Mouse (Mus musculus): ENCODE data around the gene Clic1.

The Clic1 gene

GRCm38 (mm10) chr17:35090166-35090932 lies 40.6 kb downstream of the Clic1 start:
- no peak for DNase-seq (ENCODE audit: low read depth, low spot score)

DNA sequence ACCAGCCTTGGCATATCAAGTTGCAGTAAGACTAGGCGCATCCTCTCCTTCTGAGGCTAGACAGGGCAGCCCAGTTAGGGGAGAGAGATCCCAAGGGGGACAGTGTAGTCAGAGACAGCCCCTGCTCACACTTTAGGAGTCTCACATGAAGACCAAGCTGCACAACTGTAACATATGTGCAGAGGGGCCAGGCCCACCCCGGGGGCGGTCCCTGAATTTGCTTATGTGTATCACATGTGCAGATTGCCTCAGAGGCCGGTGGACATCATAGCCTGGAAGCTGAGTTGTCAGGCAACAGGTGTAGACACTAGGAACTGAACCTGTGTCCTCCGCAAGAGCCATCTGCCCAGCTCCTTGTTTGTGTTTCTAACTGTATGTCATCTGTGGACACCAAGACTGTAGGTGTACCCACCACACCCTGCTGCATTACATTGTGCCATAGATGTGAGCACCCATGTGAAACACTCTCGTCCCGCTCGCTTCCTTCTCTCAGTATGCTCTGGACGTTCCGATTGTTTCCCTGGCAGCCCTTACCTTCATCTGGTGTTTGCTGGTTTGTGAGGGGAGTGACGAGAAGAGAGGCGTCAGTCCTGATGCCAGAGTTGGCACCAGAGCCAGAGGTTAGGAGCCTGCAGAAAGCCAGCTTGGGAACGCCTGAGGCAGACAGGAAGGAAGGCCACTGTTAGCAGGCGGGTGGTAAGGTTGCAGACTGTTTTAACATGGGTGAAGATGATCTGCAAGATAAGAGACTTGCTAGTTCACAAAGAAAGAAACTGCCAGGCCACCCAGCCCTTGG lies 42.8 kb downstream of the Clic1 start:
- DNase-seq (ENCODE audit: low read depth, low spot score): no peak

DNA sequence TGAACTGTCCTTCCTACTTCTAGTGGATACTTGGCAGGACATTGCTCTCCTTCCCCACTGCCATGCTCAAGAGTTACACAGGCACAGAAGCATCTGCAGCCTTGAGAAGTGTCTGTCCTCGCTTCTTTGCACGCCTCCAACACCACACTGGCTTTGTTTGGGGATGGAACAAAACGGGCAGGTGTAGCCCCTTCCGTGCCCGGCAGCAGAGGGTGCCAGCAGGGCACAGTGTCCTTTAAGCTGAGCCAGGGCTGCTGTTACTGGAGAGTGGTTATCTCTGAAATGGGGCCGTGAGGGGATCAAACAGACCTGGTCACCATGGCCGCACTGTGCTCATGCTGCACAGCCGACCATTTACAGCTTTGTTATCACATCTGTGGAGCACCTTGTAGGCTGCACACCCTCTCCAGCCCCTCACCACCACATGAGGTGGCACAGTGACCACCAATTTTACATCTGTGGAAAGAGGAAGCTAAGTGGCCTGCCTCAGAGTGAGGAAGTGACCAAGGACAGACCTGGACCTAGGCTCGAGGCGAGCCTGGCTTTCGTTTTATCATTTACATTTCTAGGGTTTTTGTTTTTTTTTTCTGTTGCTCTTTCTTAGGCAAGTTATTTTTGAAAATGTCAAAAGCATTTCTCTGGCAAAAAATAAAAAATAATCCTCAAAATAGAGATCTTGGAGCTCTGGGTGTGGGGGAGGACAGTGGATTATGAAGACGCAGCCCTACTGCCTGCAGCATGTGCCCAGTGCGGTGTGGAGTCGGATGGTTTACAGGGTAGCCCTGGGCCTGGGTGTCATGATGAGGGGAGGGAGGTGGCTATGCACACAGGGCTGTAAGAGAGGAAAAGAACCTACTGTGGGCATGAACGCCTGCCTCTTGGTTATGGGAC lies 45.0 kb downstream of the Clic1 start:
- DNase-seq (ENCODE audit: low read depth, low spot score): no peak

DNA sequence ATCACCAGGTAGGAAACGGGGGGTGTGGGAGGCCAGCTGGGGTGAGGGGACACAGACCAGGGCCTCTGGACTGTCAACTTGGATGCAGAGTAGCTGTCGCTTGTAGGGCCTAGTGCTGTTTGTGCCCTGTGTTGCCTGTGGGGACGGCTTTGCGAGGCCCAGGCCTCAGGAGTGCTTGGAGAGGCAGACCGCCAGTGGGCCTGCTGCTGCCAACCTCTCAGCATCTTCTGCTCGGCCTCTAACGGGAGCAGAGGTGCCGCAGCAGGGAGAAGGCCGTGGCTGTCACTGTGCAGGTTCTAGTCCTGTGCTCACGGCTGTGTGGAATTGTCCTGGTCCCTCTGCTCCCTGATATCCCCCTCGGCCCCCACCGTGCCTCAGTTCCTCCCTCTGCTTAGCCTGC lies 46.8 kb downstream of the Clic1 start:
- DNase-seq (ENCODE audit: low read depth, low spot score): no peak

DNA sequence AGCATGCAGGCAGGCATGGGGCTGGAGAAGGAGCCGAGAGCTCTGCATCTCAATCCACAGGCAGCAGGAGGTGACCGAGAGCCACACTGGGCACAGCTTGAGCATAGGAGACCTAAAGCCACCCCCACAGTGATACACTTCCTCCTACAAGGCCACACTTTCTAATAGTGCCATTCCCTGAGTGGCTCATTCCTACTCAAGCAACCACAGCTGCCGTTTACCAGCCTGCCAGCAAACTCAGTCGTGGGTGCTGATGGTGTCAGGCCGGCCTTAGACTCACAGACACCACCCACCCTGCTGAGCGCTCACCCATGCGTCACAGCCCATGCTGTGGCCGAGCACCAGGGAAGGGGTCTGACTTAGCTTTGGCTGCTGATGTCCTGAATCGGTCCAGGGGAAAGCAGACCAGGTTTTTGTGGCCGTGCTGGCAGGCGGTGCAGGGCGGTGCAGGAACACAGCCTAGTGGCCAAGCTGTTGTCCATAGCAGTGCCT lies 47.4 kb downstream of the Clic1 start:
- no peak for DNase-seq (ENCODE audit: low read depth, low spot score)

DNA sequence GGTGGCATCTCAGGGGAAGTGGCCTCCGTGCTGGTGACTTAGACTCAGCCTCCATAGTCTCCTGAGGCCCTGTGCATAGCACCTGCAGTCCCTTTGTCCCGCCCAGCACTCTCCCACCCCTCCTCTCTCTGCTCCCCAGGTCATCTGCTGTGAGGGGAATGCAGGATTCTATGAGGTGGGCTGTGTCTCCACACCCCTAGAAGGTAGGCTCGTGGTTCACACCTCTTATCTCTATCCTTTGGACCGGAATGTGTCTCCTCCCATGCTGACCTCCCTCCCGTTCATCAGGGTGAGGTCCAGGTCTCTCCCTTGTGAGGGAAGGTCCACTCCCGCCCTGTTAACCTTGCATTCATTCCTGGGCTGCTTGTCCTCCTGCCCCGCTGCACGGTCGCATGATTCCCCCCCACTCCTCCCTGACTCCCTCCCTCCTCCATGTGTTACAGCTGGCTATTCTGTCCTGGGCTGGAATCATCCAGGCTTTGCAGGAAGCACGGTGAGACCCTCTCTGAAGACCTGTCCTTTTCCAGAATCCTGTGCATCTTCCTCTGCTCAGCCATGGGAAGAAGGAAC lies 50.5 kb downstream of the Clic1 start:
- DNase-seq (ENCODE audit: low read depth, low spot score): no peak

DNA sequence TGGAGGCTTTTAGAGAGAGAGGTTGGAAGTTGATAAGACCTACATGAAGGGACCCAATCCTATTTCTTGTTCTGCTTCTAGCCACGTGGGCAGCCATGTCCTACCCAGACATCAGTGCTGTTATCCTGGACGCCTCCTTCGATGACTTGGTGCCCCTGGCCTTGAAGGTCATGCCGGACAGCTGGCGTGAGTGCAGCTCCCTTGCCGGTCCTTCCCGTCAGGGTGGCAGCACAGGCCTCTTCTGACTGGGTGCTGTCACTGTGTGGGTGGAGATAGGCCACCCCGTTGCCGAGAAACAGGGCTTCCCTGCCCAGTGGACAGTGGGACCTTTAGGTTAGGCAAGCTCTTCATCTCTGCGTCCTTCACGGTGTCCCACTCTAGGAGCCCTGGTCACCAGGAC lies 51.4 kb downstream of the Clic1 start:
- DNase-seq (ENCODE audit: low read depth, low spot score): no peak

GRCm38 (mm10) chr17:35102299-35102698 lies 52.5 kb downstream of the Clic1 start:
- DNase-seq (ENCODE audit: low read depth, low spot score): no peak

DNA sequence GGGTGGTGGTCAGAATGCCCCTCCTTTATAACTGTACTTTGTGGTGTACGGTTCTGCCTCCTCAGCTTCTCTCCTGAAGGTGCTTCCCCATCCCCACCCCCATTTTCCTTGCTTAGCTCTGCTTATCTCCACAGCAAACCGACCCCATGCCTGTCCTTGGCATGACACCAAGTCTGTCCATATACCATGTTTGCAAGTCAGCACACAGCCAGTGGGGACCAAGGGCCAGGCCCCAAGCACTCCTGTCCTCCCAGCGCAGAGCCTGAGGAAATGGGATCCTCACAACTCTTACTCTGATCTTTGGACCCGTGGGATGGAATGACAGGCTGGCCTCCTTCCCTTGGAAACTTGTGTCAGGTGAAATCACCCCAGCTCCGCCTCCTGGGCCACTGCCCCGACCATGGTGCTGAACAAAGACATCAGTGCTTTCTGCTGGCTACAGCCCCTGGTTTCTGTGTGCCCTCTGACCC lies 53.5 kb downstream of the Clic1 start:
- no peak for DNase-seq (ENCODE audit: low read depth, low spot score)

- no peak for DNase-seq (ENCODE audit: low read depth, low spot score)
Observed at GRCm38 (mm10) chr17:35104079-35104478, 54.3 kb downstream of the Clic1 start.

DNA sequence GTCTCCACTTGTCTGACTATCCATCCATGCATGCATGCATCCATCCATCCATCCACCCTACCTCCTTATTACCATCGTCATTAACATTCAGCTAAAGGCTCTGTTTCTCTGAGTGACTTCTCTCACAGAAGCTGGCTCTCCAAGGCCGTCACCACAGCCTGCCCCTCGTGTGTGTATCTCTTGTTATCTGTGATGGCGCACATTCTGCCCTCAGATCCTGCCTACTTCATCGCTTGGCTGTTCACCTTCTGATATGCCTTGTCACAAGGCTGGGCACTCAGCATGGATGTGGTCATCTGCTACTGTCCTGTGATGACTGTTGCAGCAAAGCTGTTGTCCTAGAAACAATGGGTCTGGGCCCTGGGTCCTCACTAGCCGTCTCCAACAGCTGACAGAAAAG lies 55.0 kb downstream of the Clic1 start:
- no peak for DNase-seq (ENCODE audit: low read depth, low spot score)

- no peak for DNase-seq (ENCODE audit: low read depth, low spot score)
Observed at GRCm38 (mm10) chr17:35105740-35106389, 56.1 kb downstream of the Clic1 start.

DNA sequence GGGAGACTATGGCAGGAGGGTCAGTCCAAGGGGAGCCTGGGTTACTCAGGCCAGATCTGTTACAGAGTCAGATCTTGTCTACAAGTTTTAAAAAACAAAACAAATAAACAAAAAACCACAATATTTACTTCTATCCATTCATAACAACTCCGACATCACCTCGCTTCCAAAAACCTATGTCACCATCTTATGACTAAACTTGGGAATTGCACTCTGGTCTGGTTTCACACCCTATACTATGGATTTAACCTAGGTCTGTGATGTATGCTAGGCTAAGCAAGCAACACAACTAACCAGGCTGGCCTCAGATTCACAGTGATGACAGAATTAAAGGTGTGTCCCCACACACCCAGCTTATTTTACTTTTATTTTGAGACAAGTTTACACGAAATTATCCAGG lies 56.8 kb downstream of the Clic1 start:
- no peak for DNase-seq (ENCODE audit: low read depth, low spot score)

DNA sequence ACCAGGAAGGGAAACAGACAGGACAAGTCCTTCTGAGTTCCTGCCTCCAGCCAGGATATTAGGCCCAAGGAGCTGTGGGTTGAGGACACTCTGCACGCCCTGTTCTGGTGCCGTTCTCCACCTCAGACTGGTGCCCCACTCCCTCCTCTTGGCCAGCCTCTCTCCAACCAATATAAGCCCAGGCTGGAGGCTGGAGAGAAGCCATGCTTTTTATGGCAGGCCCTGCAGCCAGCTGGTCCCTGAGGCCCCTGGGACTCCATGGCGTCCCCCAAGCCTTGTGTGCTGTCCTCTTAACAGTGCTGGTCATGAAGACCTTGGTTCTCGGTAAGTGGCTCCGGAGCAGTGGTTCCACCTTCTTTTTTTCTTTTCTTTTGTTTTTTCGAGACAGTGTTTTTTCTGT lies 58.3 kb downstream of the Clic1 start, which contains the start of gene Ly6g5c:
Gene Ly6g5c, plus strand, starts transcription at position 183 of the 400 bp plus-strand sequence.
- DNase-seq (ENCODE audit: low read depth, low spot score): no peak
